ENCODE assay signal across 29 mouse cellular contexts in genomic region chr6:99654343-99654742, GRCm38 (mm10). TPM values are rescaled to one million over a fixed set of nuclear protein-coding genes. Genes with fewer than 3 reads are reported as not detected.
DNase-seq lines count a peak whose midpoint lies in the region; ATAC-seq and TF ChIP-seq lines count a peak whose summit lies in the region.
"Had no signal": no experiment of that assay in that cellular context is flagged by ENCODE, and none has a peak within 500 bp of the region (broad histone marks: within the 10 kb centered on the region; RNA-seq: fewer than 3 reads in every experiment).

No protein-coding gene starts in this region.

- ATAC-seq in frontal cortex, adult (ENCODE audit: low TSS enrichment): 0 out of 2 replicates have a peak, but pooled peaks have one; percentile 6
- ATAC-seq in hindbrain, embryonic 13.5 days (ENCODE audit: low FRiP score): no peak
- ATAC-seq in hindbrain, embryonic 16.5 days: no peak
- 0 out of 2 replicates have a peak, but pooled peaks have one; percentile 22 for ATAC-seq in midbrain, embryonic 13.5 days
- ATAC-seq in midbrain, postnatal 0 days (ENCODE audit: low FRiP score): no peak
- ATAC-seq in limb, embryonic 12.5 days (ENCODE audit: insufficient number of reproducible peaks, insufficient read depth, low FRiP score, low TSS enrichment, low read depth): 0 out of 2 replicates have a peak, but pooled peaks have one; percentile 37
- ATAC-seq: CD4-positive, CD25-positive, alpha-beta regulatory T cell, adult 4 months; forebrain, postnatal 0 days; hindbrain, postnatal 0 days; intestine, embryonic 15.5 days had no signal

- WGBS in hindbrain, embryonic 13.5 days: 41% methylated on average over 5 of the region's 5 CpGs
- WGBS in hindbrain, embryonic 16.5 days: 38% methylated on average over 5 of the region's 5 CpGs
- 63% methylated on average over 5 of the region's 5 CpGs for WGBS in midbrain, embryonic 13.5 days
- 54% methylated on average over 5 of the region's 5 CpGs for WGBS in midbrain, postnatal 0 days
- WGBS in limb, embryonic 12.5 days: 16% methylated on average over 5 of the region's 5 CpGs

- no peak overlapping the region for H3K4me3 ChIP-seq in hindbrain, embryonic 13.5 days
- no peak overlapping the region for H3K4me3 ChIP-seq in hindbrain, embryonic 16.5 days (ENCODE audit: low read length)
- H3K4me3 ChIP-seq in midbrain, embryonic 13.5 days (replicated peaks): no peak overlapping the region
- H3K4me3 ChIP-seq in midbrain, postnatal 0 days (ENCODE audit: low read depth, low read length): no peak overlapping the region
- no peak overlapping the region for H3K4me3 ChIP-seq in limb, embryonic 12.5 days (replicated peaks)
- H3K4me3 ChIP-seq: embryonic facial prominence, embryonic 12.5 days; forebrain, embryonic 10.5 days; intestine, embryonic 15.5 days; liver, embryonic 15.5 days; midbrain, embryonic 12.5 days had no signal

- TF ChIP-seq CTCF in midbrain, postnatal 0 days (IDR thresholded peaks at IDR 0.05): no peak

- peaks cover 15% of the 10 kb centered on the region; the same call in 1 of the 2 replicates for H3K27me3 ChIP-seq in hindbrain, embryonic 13.5 days
- no peaks in the 10 kb centered on the region for H3K27me3 ChIP-seq in hindbrain, embryonic 16.5 days (replicated peaks; ENCODE audit: control insufficient read depth, insufficient read depth, low read length)
- no peaks in the 10 kb centered on the region for H3K27me3 ChIP-seq in midbrain, embryonic 13.5 days
- H3K27me3 ChIP-seq in midbrain, postnatal 0 days (ENCODE audit: insufficient read depth, low read length): no peaks in the 10 kb centered on the region
- H3K27me3 ChIP-seq in limb, embryonic 12.5 days: no peaks in the 10 kb centered on the region
- H3K27me3 ChIP-seq: embryonic facial prominence, embryonic 12.5 days; intestine, embryonic 15.5 days; liver, embryonic 15.5 days; midbrain, embryonic 12.5 days had no signal

- H3K9ac ChIP-seq in hindbrain, embryonic 13.5 days: 0 out of 2 replicates have a peak overlapping the region, but pooled peaks have one; percentile 35
- H3K9ac ChIP-seq in hindbrain, embryonic 16.5 days (ENCODE audit: low read depth, low read length): no peak overlapping the region
- H3K9ac ChIP-seq in midbrain, embryonic 13.5 days (replicated peaks): no peak overlapping the region
- no peak overlapping the region for H3K9ac ChIP-seq in midbrain, postnatal 0 days (replicated peaks; ENCODE audit: low read length, poor library complexity, severe bottlenecking)
- H3K9ac ChIP-seq in limb, embryonic 12.5 days (replicated peaks): no peak overlapping the region
- H3K9ac ChIP-seq: embryonic facial prominence, embryonic 12.5 days; forebrain, postnatal 0 days; intestine, embryonic 15.5 days; liver, embryonic 15.5 days; lung, embryonic 14.5 days; midbrain, embryonic 12.5 days had no signal

- no peak for DNase-seq in frontal cortex, adult 2 months (ENCODE audit: extremely low spot score in 1 of 2, low spot score in 1 of 2)
- DNase-seq in midbrain, postnatal 0 days (ENCODE audit: low spot score): no peak
- DNase-seq: adrenal gland, postnatal 25 days; cerebellum, adult 11-12 months; cerebellum, adult 9-11 months; forebrain, postnatal 0 days; gastrocnemius, postnatal 25 days; heart, postnatal 4 days; kidney, adult 2 months; kidney, postnatal 10 days; layer of hippocampus, postnatal 36 days; left cerebral cortex, postnatal 4 days; lung, embryonic 14.5 days; lung, postnatal 36 days; right cerebral cortex, adult 18-20 months; spleen, adult 18-20 months; thymus, postnatal 25 days had no signal

- H3K36me3 ChIP-seq in hindbrain, embryonic 13.5 days: no peaks in the 10 kb centered on the region
- H3K36me3 ChIP-seq in hindbrain, embryonic 16.5 days (ENCODE audit: control insufficient read depth, insufficient read depth, low read length): no peaks in the 10 kb centered on the region
- H3K36me3 ChIP-seq in midbrain, embryonic 13.5 days: no peaks in the 10 kb centered on the region
- H3K36me3 ChIP-seq in midbrain, postnatal 0 days (ENCODE audit: insufficient read depth, low read length): no peaks in the 10 kb centered on the region
- peaks cover 3% of the 10 kb centered on the region; the same call in 1 of the 2 replicates for H3K36me3 ChIP-seq in limb, embryonic 12.5 days
- H3K36me3 ChIP-seq: embryonic facial prominence, embryonic 12.5 days; forebrain, embryonic 10.5 days; intestine, embryonic 15.5 days; liver, embryonic 15.5 days; midbrain, embryonic 12.5 days had no signal

- peaks cover 16% of the 10 kb centered on the region for H3K4me1 ChIP-seq in hindbrain, embryonic 13.5 days (replicated peaks)
- no peaks in the 10 kb centered on the region; the same call in 1 of the 2 replicates for H3K4me1 ChIP-seq in hindbrain, embryonic 16.5 days (ENCODE audit: control insufficient read depth, insufficient read depth, low read depth, low read length)
- peaks cover 20% of the 10 kb centered on the region for H3K4me1 ChIP-seq in midbrain, embryonic 13.5 days (replicated peaks)
- no peaks in the 10 kb centered on the region for H3K4me1 ChIP-seq in midbrain, postnatal 0 days (ENCODE audit: insufficient read depth, low read length)
- H3K4me1 ChIP-seq in limb, embryonic 12.5 days (replicated peaks): peaks cover 33% of the 10 kb centered on the region
- H3K4me1 ChIP-seq: intestine, embryonic 15.5 days; liver, embryonic 15.5 days had no signal

- no peak overlapping the region for H3K4me2 ChIP-seq in hindbrain, embryonic 13.5 days
- H3K4me2 ChIP-seq in hindbrain, embryonic 16.5 days (ENCODE audit: low read length): no peak overlapping the region
- no peak overlapping the region for H3K4me2 ChIP-seq in midbrain, embryonic 13.5 days (replicated peaks)
- H3K4me2 ChIP-seq in midbrain, postnatal 0 days (ENCODE audit: low read depth, low read length, poor library complexity, severe bottlenecking): no peak overlapping the region
- H3K4me2 ChIP-seq in limb, embryonic 12.5 days: no peak overlapping the region
- H3K4me2 ChIP-seq: embryonic facial prominence, embryonic 12.5 days; intestine, embryonic 15.5 days; liver, embryonic 15.5 days; lung, embryonic 14.5 days; midbrain, embryonic 12.5 days had no signal

- H3K27ac ChIP-seq in hindbrain, embryonic 13.5 days: no peak overlapping the region
- H3K27ac ChIP-seq in hindbrain, embryonic 16.5 days (ENCODE audit: low read depth, low read length): no peak overlapping the region
- no peak overlapping the region for H3K27ac ChIP-seq in midbrain, embryonic 13.5 days
- H3K27ac ChIP-seq in midbrain, postnatal 0 days (ENCODE audit: low read depth, low read length): no peak overlapping the region
- H3K27ac ChIP-seq in limb, embryonic 12.5 days: peak overlapping the region; percentile 1; the same call in 1 of the 2 replicates
- H3K27ac ChIP-seq: embryonic facial prominence, embryonic 12.5 days; forebrain, embryonic 10.5 days; hindbrain, postnatal 0 days; intestine, embryonic 15.5 days; liver, embryonic 15.5 days; midbrain, embryonic 12.5 days had no signal

- no peaks in the 10 kb centered on the region for H3K9me3 ChIP-seq in hindbrain, embryonic 13.5 days
- no peaks in the 10 kb centered on the region for H3K9me3 ChIP-seq in hindbrain, embryonic 16.5 days (ENCODE audit: control insufficient read depth, low read length)
- no peaks in the 10 kb centered on the region for H3K9me3 ChIP-seq in midbrain, embryonic 13.5 days
- H3K9me3 ChIP-seq in midbrain, postnatal 0 days (ENCODE audit: low read length): no peaks in the 10 kb centered on the region
- no peaks in the 10 kb centered on the region for H3K9me3 ChIP-seq in limb, embryonic 12.5 days
- H3K9me3 ChIP-seq: embryonic facial prominence, embryonic 12.5 days; forebrain, embryonic 10.5 days; intestine, embryonic 15.5 days; liver, embryonic 15.5 days; midbrain, embryonic 12.5 days had no signal

RNA-seq across cellular contexts. Expression of gene Eif4e3, which starts 12.2 kb away (rescaled TPM):
- 20.2 and 21.1 TPM in 2 replicates for polyA plus RNA-seq in frontal cortex, adult 2 months (2012; rRNA removed)
- 7.5 and 7.8 TPM in 2 replicates for polyA plus RNA-seq in hindbrain, embryonic 13.5 days (2015; fragmentation: Nextera tagmentation; extraction: Ambion mirVana)
- polyA plus RNA-seq in hindbrain, embryonic 16.5 days (2015; fragmentation: Nextera tagmentation; extraction: Ambion mirVana): 5.7 and 6.4 TPM in 2 replicates
- 8.8 and 9.8 TPM in 2 replicates for polyA plus RNA-seq in midbrain, embryonic 13.5 days (2015; fragmentation: Nextera tagmentation; extraction: Ambion mirVana)
- 8.4 and 10.6 TPM in 2 replicates for total RNA-seq in midbrain, postnatal 0 days (2014; rRNA removed)
- 5.4 and 5.5 TPM in 2 replicates for polyA plus RNA-seq in midbrain, postnatal 0 days (2015; fragmentation: Nextera tagmentation; extraction: Ambion mirVana)
- polyA plus RNA-seq in limb, embryonic 12.5 days (2016; fragmentation: Nextera tagmentation; extraction: Ambion mirVana): 19.8 and 20.4 TPM in 2 replicates

RNA-seq across cellular contexts. Expression of gene Gm20696, which starts 12.3 kb away (rescaled TPM):
- 1.5 and 1.6 TPM in 2 replicates for polyA plus RNA-seq in frontal cortex, adult 2 months (2012; rRNA removed)
- 2.7 and 3.2 TPM in 2 replicates for polyA plus RNA-seq in hindbrain, embryonic 13.5 days (2015; fragmentation: Nextera tagmentation; extraction: Ambion mirVana)
- 1.8 and 1.9 TPM in 2 replicates for polyA plus RNA-seq in hindbrain, embryonic 16.5 days (2015; fragmentation: Nextera tagmentation; extraction: Ambion mirVana)
- 3.2 and 3.6 TPM in 2 replicates for polyA plus RNA-seq in midbrain, embryonic 13.5 days (2015; fragmentation: Nextera tagmentation; extraction: Ambion mirVana)
- 1.1 and 2.5 TPM in 2 replicates for total RNA-seq in midbrain, postnatal 0 days (2014; rRNA removed)
- polyA plus RNA-seq in midbrain, postnatal 0 days (2015; fragmentation: Nextera tagmentation; extraction: Ambion mirVana): 1.3 and 2.9 TPM in 2 replicates
- 5.9 and 7.6 TPM in 2 replicates for polyA plus RNA-seq in limb, embryonic 12.5 days (2016; fragmentation: Nextera tagmentation; extraction: Ambion mirVana)

RNA-seq across cellular contexts. Expression of gene Gpr27, which starts 38.1 kb away (rescaled TPM):
- 25.0 and 31.7 TPM in 2 replicates for polyA plus RNA-seq in frontal cortex, adult 2 months (2012; rRNA removed)
- polyA plus RNA-seq in hindbrain, embryonic 13.5 days (2015; fragmentation: Nextera tagmentation; extraction: Ambion mirVana): 9.8 and 10.2 TPM in 2 replicates
- 13.8 and 15.4 TPM in 2 replicates for polyA plus RNA-seq in hindbrain, embryonic 16.5 days (2015; fragmentation: Nextera tagmentation; extraction: Ambion mirVana)
- 8.4 and 9.0 TPM in 2 replicates for polyA plus RNA-seq in midbrain, embryonic 13.5 days (2015; fragmentation: Nextera tagmentation; extraction: Ambion mirVana)
- total RNA-seq in midbrain, postnatal 0 days (2014; rRNA removed): 110 and 114 TPM in 2 replicates
- polyA plus RNA-seq in midbrain, postnatal 0 days (2015; fragmentation: Nextera tagmentation; extraction: Ambion mirVana): 26.0 and 27.8 TPM in 2 replicates
- polyA plus RNA-seq in limb, embryonic 12.5 days (2016; fragmentation: Nextera tagmentation; extraction: Ambion mirVana): 4.5 and 6.7 TPM in 2 replicates
- polyA plus RNA-seq: CD4-positive, CD25-positive, alpha-beta regulatory T cell, adult 4 months had no signal

Comparison
In these comparisons a context has a peak if more than half of its experiments do, and no peak if none do; other contexts are left out.
1. ATAC-seq: peak in frontal cortex, adult (single experiment), midbrain, embryonic 13.5 days (single experiment) and limb, embryonic 12.5 days (single experiment); none in hindbrain, embryonic 13.5 days (single experiment), hindbrain, embryonic 16.5 days (single experiment) and midbrain, postnatal 0 days (single experiment).